Mouse (Mus musculus): ENCODE measurements around the gene Hist1h2ag.

- TF ChIP-seq POLR2A (IDR thresholded peaks at IDR 0.05; ENCODE audit: extremely low read depth, insufficient read depth, low read length) = no peak
- no peak for TF ChIP-seq CTCF (IDR thresholded peaks at IDR 0.05; ENCODE audit: extremely low read depth, insufficient read depth, low read length)
Observed at GRCm38 (mm10) chr13:22034443-22035266, 8.1 kb downstream of the Hist1h2ag start.

Measured in cortical plate, adult 2 months (tissue).